Mouse (Mus musculus) adrenal gland, postnatal 10 days (tissue): ENCODE results near the gene Snrpf. TPM values are rescaled to one million over a fixed set of nuclear protein-coding genes. Genes with fewer than 3 reads are reported as not detected.

ENCODE experiments used
- total RNA-seq, 2 experiments: library from RNA; stranded (reverse); gene quantifications; 2 replicates each; pipeline ENCODE4 v1.2.3; 2021

Snrpf gene
- total RNA-seq, 2 experiments from 2014 or later: 19.0 to 21.0 TPM

Other genes with a start within 250 kb of the Snrpf start
- gene Lta4h, start 136.3 kb downstream of the Snrpf start, total RNA-seq: 10 to 100 TPM; 59.3 to 72.5 TPM
- gene Hal, start 100.9 kb downstream of the Snrpf start, total RNA-seq: 10 to 100 TPM in 1 of 2 experiments, 1 to 10 TPM in 1; 3.7 to 12.2 TPM
- 10 to 100 TPM in 1 of 2 experiments, 1 to 10 TPM in 1; 4.7 to 11.4 TPM for gene Amdhd1, start 49.7 kb downstream of the Snrpf start, total RNA-seq
- gene Ccdc38, start 49.1 kb downstream of the Snrpf start, total RNA-seq: under 1 TPM in 1 of 2 experiments, not detected in 1; 0.33 TPM
- gene Ntn4, start 51.0 kb upstream of the Snrpf start, total RNA-seq: 1 to 10 TPM; 7.1 to 9.5 TPM
- not detected for gene Usp44, start 241.8 kb upstream of the Snrpf start, total RNA-seq